Mouse (Mus musculus): ENCODE data around the gene Opa3. TPM values are rescaled to one million over a fixed set of nuclear protein-coding genes. Genes with fewer than 3 reads are reported as not detected.
A peak's percentile ranks its signal among the peaks of the same experiment; 100 is the strongest.

Opa3 gene
- polyA plus RNA-seq, 1 experiment from 2014 or later: 20.7 TPM

DNA sequence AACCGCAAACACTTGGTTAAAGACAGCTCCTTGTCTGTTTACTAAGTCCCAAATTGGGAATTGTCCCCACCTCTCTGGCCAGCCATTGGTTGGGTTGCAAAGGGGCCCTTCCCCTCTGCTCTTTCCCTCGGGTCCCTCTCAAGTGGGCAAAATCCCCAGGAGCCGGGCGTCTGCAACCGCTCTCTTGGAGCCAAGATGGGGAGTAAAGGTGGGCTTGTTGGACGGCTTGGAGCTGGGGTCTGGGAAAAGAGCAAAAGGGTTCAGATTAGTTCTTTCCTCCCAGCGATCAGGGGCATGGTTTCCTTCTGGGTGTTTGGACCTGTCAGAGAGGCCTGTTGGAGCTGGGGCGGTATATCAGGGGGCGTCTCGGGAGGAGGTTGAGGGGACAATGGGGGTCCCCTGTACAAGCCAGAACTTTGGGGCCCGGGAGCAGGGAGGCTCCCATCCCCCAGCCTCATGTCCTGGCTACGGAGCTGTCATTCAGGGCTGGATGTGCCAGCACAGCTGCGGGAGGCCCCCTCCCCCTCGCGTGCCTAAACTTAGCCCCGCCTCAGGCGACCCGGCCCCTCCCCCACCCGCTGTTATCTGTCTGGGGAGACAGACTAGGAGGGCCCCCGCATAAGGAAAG is 62.9 kb downstream of the Opa3 start:
- no peaks in the 10 kb centered on the region for H3K9me3 ChIP-seq (ENCODE audit: control insufficient read depth, low read length)
- 2% methylated on average over 19 of the region's 20 CpGs for WGBS
- H3K9ac ChIP-seq (ENCODE audit: low read length): peak overlapping the region; percentile 61
- H3K36me3 ChIP-seq (ENCODE audit: control insufficient read depth, insufficient read depth, low read length): no peaks in the 10 kb centered on the region
- TF ChIP-seq CTCF (IDR thresholded peaks at IDR 0.05; ENCODE audit: low read depth) (no peak), EP300 (optimal IDR thresholded peaks at IDR 0.05) (no peak)
- no peaks in the 10 kb centered on the region for H3K4me1 ChIP-seq (replicated peaks; ENCODE audit: control insufficient read depth, insufficient read depth)
- DNase-seq (ENCODE audit: low spot score) (peak; percentile 34), ATAC-seq (ENCODE audit: low FRiP score, low TSS enrichment) (peak; percentile 43; the same call in 1 of the 2 replicates)
- peak overlapping the region; percentile 46 for H3K4me3 ChIP-seq (ENCODE audit: low read depth, low read length)
- H3K27me3 ChIP-seq (ENCODE audit: control insufficient read depth, insufficient read depth, low read length): no peaks in the 10 kb centered on the region
- H3K4me2 ChIP-seq (replicated peaks; ENCODE audit: low read depth): peak overlapping the region; percentile 60
- H3K27ac ChIP-seq (replicated peaks): peak overlapping the region; percentile 71

DNA sequence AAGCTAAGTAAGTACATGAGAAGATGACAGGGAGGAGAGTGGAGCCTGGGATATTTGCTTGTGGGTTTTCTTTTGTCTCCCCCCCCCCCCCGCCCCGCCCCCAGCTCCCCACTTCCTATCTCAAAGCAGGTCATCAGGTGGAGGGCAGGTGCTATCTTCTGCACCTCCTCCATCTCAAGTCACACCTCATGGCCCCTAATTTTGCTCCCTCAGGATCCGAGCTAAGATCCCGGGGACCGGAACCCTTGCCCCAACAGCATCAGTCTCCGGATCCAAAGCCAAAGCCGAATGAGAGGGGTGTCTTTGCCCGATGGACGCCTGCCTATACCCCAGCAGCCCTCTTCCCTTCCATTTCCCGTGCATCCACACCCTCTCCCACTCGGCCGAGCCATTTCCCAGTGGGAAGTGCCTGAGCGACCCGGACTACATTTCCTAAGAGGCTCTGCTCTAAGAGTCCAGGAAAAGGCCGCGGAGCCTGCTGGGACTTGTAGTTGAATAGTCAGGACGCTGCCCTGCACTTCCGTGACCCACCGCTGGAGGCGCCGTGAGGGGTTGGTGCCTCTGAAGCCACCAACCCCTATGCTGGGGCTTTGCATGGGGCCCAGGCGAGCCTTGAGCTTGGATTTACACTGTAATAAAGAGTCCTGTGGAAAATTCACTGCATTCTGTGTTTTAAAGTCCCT is 67.5 kb downstream of the Opa3 start:
- no peak overlapping the region; the same call in 1 of the 2 replicates for H3K9ac ChIP-seq (ENCODE audit: low read length)

GRCm38 (mm10) chr7:19297034-19297433 is 68.9 kb downstream of the Opa3 start:
- ATAC-seq (ENCODE audit: low FRiP score, low TSS enrichment): no peak
- Histone ChIP-seq H3K27me3 (ENCODE audit: control insufficient read depth, insufficient read depth, low read length) (no peaks in the 10 kb centered on the region), H3K9me3 (ENCODE audit: control insufficient read depth, low read length) (no peaks in the 10 kb centered on the region), H3K4me1 (replicated peaks; ENCODE audit: control insufficient read depth, insufficient read depth) (no peaks in the 10 kb centered on the region), H3K9ac (ENCODE audit: low read length) (no peak overlapping the region), H3K4me3 (ENCODE audit: low read depth, low read length) (no peak overlapping the region), H3K27ac (replicated peaks) (no peak overlapping the region), H3K36me3 (ENCODE audit: control insufficient read depth, insufficient read depth, low read length) (no peaks in the 10 kb centered on the region), H3K4me2 (replicated peaks; ENCODE audit: low read depth) (no peak overlapping the region)
- 85% methylated on average over 6 of the region's 6 CpGs for WGBS
- no peak for DNase-seq (ENCODE audit: low spot score)
- peak; percentile 35 for TF ChIP-seq CTCF (IDR thresholded peaks at IDR 0.05; ENCODE audit: low read depth)
- no peak for TF ChIP-seq EP300 (optimal IDR thresholded peaks at IDR 0.05)

More for the DNA sequence above, 67.5 kb downstream of the Opa3 start:
- Histone ChIP-seq H3K9me3 (ENCODE audit: control insufficient read depth, low read length) (no peaks in the 10 kb centered on the region), H3K4me2 (replicated peaks; ENCODE audit: low read depth) (peak overlapping the region; percentile 47), H3K4me1 (replicated peaks; ENCODE audit: control insufficient read depth, insufficient read depth) (no peaks in the 10 kb centered on the region), H3K27me3 (ENCODE audit: control insufficient read depth, insufficient read depth, low read length) (no peaks in the 10 kb centered on the region), H3K36me3 (ENCODE audit: control insufficient read depth, insufficient read depth, low read length) (no peaks in the 10 kb centered on the region), H3K4me3 (ENCODE audit: low read depth, low read length) (peak overlapping the region; percentile 23; the same call in 1 of the 2 replicates), H3K27ac (replicated peaks) (no peak overlapping the region)
- 12% methylated on average over 22 of the region's 22 CpGs for WGBS
- peak; percentile 96 for DNase-seq (ENCODE audit: low spot score)
- peak; percentile 75 for ATAC-seq (ENCODE audit: low FRiP score, low TSS enrichment)
- TF ChIP-seq CTCF (IDR thresholded peaks at IDR 0.05; ENCODE audit: low read depth) (peak; percentile 93), EP300 (optimal IDR thresholded peaks at IDR 0.05) (no peak)

DNA sequence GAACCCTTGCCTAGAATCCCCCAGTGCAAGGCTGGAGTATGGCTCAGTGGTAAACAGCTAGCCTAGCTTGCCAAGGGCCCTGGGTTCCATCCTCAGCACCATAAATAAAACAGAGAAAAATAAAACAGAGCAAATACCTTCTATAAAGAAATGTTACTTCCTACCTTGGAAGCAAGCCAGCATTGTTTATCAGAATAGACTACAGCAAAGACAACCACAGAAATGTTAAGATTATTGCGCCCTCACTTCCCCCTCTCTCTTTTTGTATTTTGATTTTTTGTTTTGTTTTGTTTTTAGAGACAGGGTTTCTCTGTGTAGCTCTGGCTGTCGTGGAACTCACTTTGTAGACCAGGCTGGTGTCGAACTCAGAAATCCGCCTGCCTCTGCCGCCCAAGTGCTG is 69.7 kb downstream of the Opa3 start:
- DNase-seq (ENCODE audit: low spot score): no peak
- no peak overlapping the region for H3K4me3 ChIP-seq (ENCODE audit: low read depth, low read length)
- H3K27ac ChIP-seq (replicated peaks): no peak overlapping the region
- no peak overlapping the region for H3K4me2 ChIP-seq (replicated peaks; ENCODE audit: low read depth)
- TF ChIP-seq EP300 (optimal IDR thresholded peaks at IDR 0.05) (no peak), CTCF (IDR thresholded peaks at IDR 0.05; ENCODE audit: low read depth) (no peak)
- WGBS: 87% methylated on average over 5 of the region's 5 CpGs
- H3K36me3 ChIP-seq (ENCODE audit: control insufficient read depth, insufficient read depth, low read length): no peaks in the 10 kb centered on the region
- H3K27me3 ChIP-seq (ENCODE audit: control insufficient read depth, insufficient read depth, low read length): no peaks in the 10 kb centered on the region
- H3K9me3 ChIP-seq (ENCODE audit: control insufficient read depth, low read length): no peaks in the 10 kb centered on the region
- H3K4me1 ChIP-seq (replicated peaks; ENCODE audit: control insufficient read depth, insufficient read depth): no peaks in the 10 kb centered on the region
- no peak for ATAC-seq (ENCODE audit: low FRiP score, low TSS enrichment)
- no peak overlapping the region for H3K9ac ChIP-seq (ENCODE audit: low read length)

GRCm38 (mm10) chr7:19299194-19299593 is 71.1 kb downstream of the Opa3 start:
- Histone ChIP-seq H3K36me3 (ENCODE audit: control insufficient read depth, insufficient read depth, low read length) (no peaks in the 10 kb centered on the region), H3K9ac (ENCODE audit: low read length) (no peak overlapping the region), H3K4me2 (replicated peaks; ENCODE audit: low read depth) (no peak overlapping the region), H3K27me3 (ENCODE audit: control insufficient read depth, insufficient read depth, low read length) (peaks cover 3% of the 10 kb centered on the region; the same call in 1 of the 2 replicates), H3K4me3 (ENCODE audit: low read depth, low read length) (no peak overlapping the region), H3K9me3 (ENCODE audit: control insufficient read depth, low read length) (no peaks in the 10 kb centered on the region), H3K27ac (replicated peaks) (no peak overlapping the region), H3K4me1 (replicated peaks; ENCODE audit: control insufficient read depth, insufficient read depth) (no peaks in the 10 kb centered on the region)
- 18% methylated on average over 3 of the region's 3 CpGs for WGBS
- no peak for ATAC-seq (ENCODE audit: low FRiP score, low TSS enrichment)
- no peak for TF ChIP-seq EP300 (optimal IDR thresholded peaks at IDR 0.05)
- peak; percentile 91 for TF ChIP-seq CTCF (IDR thresholded peaks at IDR 0.05; ENCODE audit: low read depth)
- peak; percentile 78 for DNase-seq (ENCODE audit: low spot score)
